Mouse (Mus musculus): ENCODE measurements at regions not wholly inside any gene's neighbourhood (a gene's known extent, or its start where the extent isn't known, plus 50 kb on each side); places are given as distances from the start of the nearest gene placed in this dataset.

GRCm38 (mm10) chr11:112473237-112473636, 308.8 kb upstream of the Sox9 start:
- DNase-seq = no peak

- no peak for DNase-seq
Observed at GRCm38 (mm10) chr11:112473681-112474080, 308.3 kb upstream of the Sox9 start.

- DNase-seq = no peak
Observed at GRCm38 (mm10) chr11:112480360-112480759, 301.7 kb upstream of the Sox9 start.

- no peak for DNase-seq
Observed at GRCm38 (mm10) chr11:112501781-112502180, 280.2 kb upstream of the Sox9 start.

GRCm38 (mm10) chr11:112519076-112519475, 262.9 kb upstream of the Sox9 start:
- no peak for DNase-seq

GRCm38 (mm10) chr11:112524983-112525382, 257.0 kb upstream of the Sox9 start:
- DNase-seq = no peak

GRCm38 (mm10) chr11:112542573-112542972, 239.5 kb upstream of the Sox9 start:
- DNase-seq = no peak

GRCm38 (mm10) chr11:112543473-112543872, 238.6 kb upstream of the Sox9 start:
- DNase-seq = no peak

GRCm38 (mm10) chr11:112545231-112546010, 236.6 kb upstream of the Sox9 start:
- DNase-seq = no peak

GRCm38 (mm10) chr11:112546162-112546561, 235.9 kb upstream of the Sox9 start:
- DNase-seq = no peak

GRCm38 (mm10) chr11:112552838-112553237, 229.2 kb upstream of the Sox9 start:
- DNase-seq = no peak

GRCm38 (mm10) chr11:112563027-112563426, 219.0 kb upstream of the Sox9 start:
- DNase-seq = no peak

GRCm38 (mm10) chr11:112564706-112565215, 217.3 kb upstream of the Sox9 start:
- DNase-seq = no peak

- DNase-seq = no peak
Observed at GRCm38 (mm10) chr11:112566071-112566470, 216.0 kb upstream of the Sox9 start.

- DNase-seq = no peak
Observed at GRCm38 (mm10) chr11:112587386-112587785, 194.6 kb upstream of the Sox9 start.

- DNase-seq = no peak
Observed at GRCm38 (mm10) chr11:112588088-112588487, 193.9 kb upstream of the Sox9 start.

- DNase-seq = no peak
Observed at GRCm38 (mm10) chr11:112590214-112590613, 191.8 kb upstream of the Sox9 start.

GRCm38 (mm10) chr11:112592411-112593020, 189.5 kb upstream of the Sox9 start:
- DNase-seq = no peak

GRCm38 (mm10) chr11:112593821-112594220, 188.2 kb upstream of the Sox9 start:
- no peak for DNase-seq

GRCm38 (mm10) chr11:112607359-112607758, 174.7 kb upstream of the Sox9 start:
- DNase-seq = no peak

GRCm38 (mm10) chr11:112609277-112609676, 172.7 kb upstream of the Sox9 start:
- DNase-seq = no peak

GRCm38 (mm10) chr11:112611073-112611472, 171.0 kb upstream of the Sox9 start:
- no peak for DNase-seq

GRCm38 (mm10) chr11:112615629-112616028, 166.4 kb upstream of the Sox9 start:
- DNase-seq = no peak

GRCm38 (mm10) chr11:112616942-112617341, 165.1 kb upstream of the Sox9 start:
- no peak for DNase-seq

All from kidney, postnatal 36 days (tissue).